In the genomic region with DNA sequence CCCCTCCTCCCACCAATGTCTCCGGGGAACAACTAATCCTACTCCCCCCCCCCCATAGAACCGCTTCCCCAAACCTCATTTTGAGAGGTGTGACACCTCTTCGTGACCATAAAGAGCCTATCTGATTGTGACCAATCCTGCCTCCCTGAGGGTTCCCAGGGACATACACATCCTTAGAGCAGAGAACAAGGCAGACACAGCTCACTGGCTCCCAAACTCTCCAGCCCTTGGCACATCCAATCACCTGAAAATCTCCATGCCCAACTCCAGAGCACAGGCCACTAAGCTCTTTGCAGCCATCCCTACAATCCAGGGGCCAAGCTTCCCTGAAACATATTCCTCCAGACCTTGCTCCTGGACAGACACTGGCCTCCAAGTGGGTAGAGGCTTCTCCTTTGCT, we compare ENCODE assay signal across 13 mouse cellular contexts.
DNase-seq lines count a peak whose midpoint lies in the region; ATAC-seq and TF ChIP-seq lines count a peak whose summit lies in the region.
"Had no signal": no experiment of that assay in that cellular context is flagged by ENCODE, and none has a peak within 500 bp of the region (broad histone marks: within the 10 kb centered on the region; RNA-seq: fewer than 3 reads in every experiment).

No protein-coding gene starts in this region.

- peak overlapping the region; percentile 82 for H3K4me3 ChIP-seq in testis, adult 2 months (ENCODE audit: control insufficient read depth, low read depth, low read length)
- H3K4me3 ChIP-seq in midbrain, embryonic 10.5 days = peak overlapping the region; percentile 67; the same call in 1 of the 2 replicates
- H3K4me3 ChIP-seq: heart, adult 2 months; limb, embryonic 12.5 days had no signal

- no peak for TF ChIP-seq CTCF in testis, adult 2 months (IDR thresholded peaks at IDR 0.05; ENCODE audit: control insufficient read depth, insufficient read depth, insufficient replicate concordance, low read depth, low read length)

- TF ChIP-seq POLR2A in testis, adult 2 months (IDR thresholded peaks at IDR 0.05; ENCODE audit: control insufficient read depth, low read depth, low read length) = no peak

- DNase-seq in cerebellum, adult 11-12 months = peak; percentile 59
- no peak for DNase-seq in cerebellum, postnatal 10 days
- DNase-seq in testis, postnatal 14 days (ENCODE audit: low spot score) = no peak
- no peak for DNase-seq in midbrain, embryonic 10.5 days (ENCODE audit: low spot score)
- DNase-seq in urinary bladder, postnatal 4 days (ENCODE audit: low spot score in 2 of 2) = no peak
- DNase-seq in left cerebral cortex, postnatal 10 days (ENCODE audit: extremely low spot score in 1 of 2, low spot score in 2 of 2) = no peak
- DNase-seq: adrenal gland, postnatal 25 days; heart, adult 2 months; kidney, postnatal 10 days; lung, postnatal 14 days had no signal

- no peaks in the 10 kb centered on the region for H3K36me3 ChIP-seq in testis, adult 2 months (ENCODE audit: control insufficient read depth, insufficient read depth, low read length)
- H3K36me3 ChIP-seq in midbrain, embryonic 10.5 days = no peaks in the 10 kb centered on the region
- H3K36me3 ChIP-seq: limb, embryonic 12.5 days had no signal

- intact Hi-C loops in left cerebral cortex, postnatal 10 days (cut with DNase I) = loop anchor here (5.0 kb wide), 1 partner anchor 192 kb away; no protein-coding TSS in a partner anchor

- peaks cover 10% of the 10 kb centered on the region for H3K4me1 ChIP-seq in testis, adult 2 months (ENCODE audit: control insufficient read depth, insufficient read depth, low read length)
- peaks cover 39% of the 10 kb centered on the region for H3K4me1 ChIP-seq in midbrain, embryonic 10.5 days

- ATAC-seq in erythroblast, adult 5-6 weeks (replicated peaks; ENCODE audit: low FRiP score, poor library complexity, severe bottlenecking) = no peak

- H3K9me3 ChIP-seq in midbrain, embryonic 10.5 days (replicated peaks) = no peaks in the 10 kb centered on the region
- H3K9me3 ChIP-seq: limb, embryonic 12.5 days had no signal

- WGBS in midbrain, embryonic 10.5 days = 18% methylated on average over 3 of the region's 3 CpGs

- no peaks in the 10 kb centered on the region; the same call in 1 of the 2 replicates for H3K27me3 ChIP-seq in testis, adult 2 months (ENCODE audit: control insufficient read depth, insufficient read depth, low read length)
- H3K27me3 ChIP-seq in midbrain, embryonic 10.5 days (ENCODE audit: low read depth, poor library complexity, severe bottlenecking) = peaks cover 69% of the 10 kb centered on the region

- H3K27ac ChIP-seq in testis, adult 2 months (ENCODE audit: control insufficient read depth, insufficient read depth, low read depth, low read length) = no peak overlapping the region
- no peak overlapping the region for H3K27ac ChIP-seq in midbrain, embryonic 10.5 days (replicated peaks)
- H3K27ac ChIP-seq: heart, adult 2 months; limb, embryonic 12.5 days had no signal
